Mouse (Mus musculus) intestine, embryonic 16.5 days (tissue): ENCODE measurements around the gene Cep83. TPM values are rescaled to one million over a fixed set of nuclear protein-coding genes. Genes with fewer than 3 reads are reported as not detected.

Experiments
- ATAC-seq: fragments of 200-750 bp; cut with Nextera tagmentation; 2 replicates; pipeline ENCODE4 v1.8.0; 2017; ENCODE audit warnings: moderate TSS enrichment, moderate library complexity
- H3K27ac ChIP-seq: fragments of 300-500 bp; sonication (generic); 2 replicates; pipeline ENCODE4 v1.5.1; 2014; ENCODE audit warnings: mild to moderate bottlenecking, low read length
- H3K27me3 ChIP-seq: fragments of 300-500 bp; sonication (generic); replicated peaks from 2 replicates; pipeline ENCODE4 v1.6.1; 2014; ENCODE audit warnings: low read length, control low read depth, mixed read lengths; ENCODE audit not compliant: control insufficient read depth, insufficient read depth
- H3K36me3 ChIP-seq: fragments of 300-500 bp; sonication (generic); 2 replicates; pipeline ENCODE4 v1.6.1; 2014; ENCODE audit warnings: low read length, control low read depth; ENCODE audit not compliant: control insufficient read depth, insufficient read depth
- H3K4me1 ChIP-seq: fragments of 300-500 bp; sonication (generic); 2 replicates; pipeline ENCODE4 v1.6.1; 2014; ENCODE audit warnings: low read length, control low read depth, mixed read lengths; ENCODE audit not compliant: control insufficient read depth, insufficient read depth
- H3K4me2 ChIP-seq: fragments of 300-500 bp; sonication (generic); 2 replicates; pipeline ENCODE4 v1.6.1; 2014; ENCODE audit warnings: low read depth, low read length, control low read depth
- H3K4me3 ChIP-seq: fragments of 300-500 bp; sonication (generic); 2 replicates; pipeline ENCODE4 v1.5.1; 2014; ENCODE audit warnings: mild to moderate bottlenecking, low read length
- H3K9ac ChIP-seq: fragments of 300-500 bp; sonication (generic); 2 replicates; pipeline ENCODE4 v1.6.1; 2014; ENCODE audit warnings: low read depth, low read length
- H3K9me3 ChIP-seq: fragments of 300-500 bp; sonication (generic); 2 replicates; pipeline ENCODE4 v1.6.1; 2016; ENCODE audit warnings: low read length, control low read depth; ENCODE audit not compliant: control insufficient read depth
- WGBS: fragments of 180-500 bp; shearing (Covaris S2); extraction: QIAGEN DNeasy Blood & Tissue Kit; methylation state at CpG from one replicate; pipeline ENCODE4 v1.1.7; 2014; 5-methylcytosine and 5-hydroxymethylcytosine counted together
- polyA plus RNA-seq: library from polyadenylated mRNA; unstranded; fragments of >200 nt; fragmentation: Nextera tagmentation; extraction: Ambion mirVana; gene quantifications from 2 replicates; pipeline ENCODE4 v1.2.1, GENCODE M21; 2015

Cep83 gene
- polyA plus RNA-seq, 1 experiment from 2014 or later: 10.2 TPM

DNA sequence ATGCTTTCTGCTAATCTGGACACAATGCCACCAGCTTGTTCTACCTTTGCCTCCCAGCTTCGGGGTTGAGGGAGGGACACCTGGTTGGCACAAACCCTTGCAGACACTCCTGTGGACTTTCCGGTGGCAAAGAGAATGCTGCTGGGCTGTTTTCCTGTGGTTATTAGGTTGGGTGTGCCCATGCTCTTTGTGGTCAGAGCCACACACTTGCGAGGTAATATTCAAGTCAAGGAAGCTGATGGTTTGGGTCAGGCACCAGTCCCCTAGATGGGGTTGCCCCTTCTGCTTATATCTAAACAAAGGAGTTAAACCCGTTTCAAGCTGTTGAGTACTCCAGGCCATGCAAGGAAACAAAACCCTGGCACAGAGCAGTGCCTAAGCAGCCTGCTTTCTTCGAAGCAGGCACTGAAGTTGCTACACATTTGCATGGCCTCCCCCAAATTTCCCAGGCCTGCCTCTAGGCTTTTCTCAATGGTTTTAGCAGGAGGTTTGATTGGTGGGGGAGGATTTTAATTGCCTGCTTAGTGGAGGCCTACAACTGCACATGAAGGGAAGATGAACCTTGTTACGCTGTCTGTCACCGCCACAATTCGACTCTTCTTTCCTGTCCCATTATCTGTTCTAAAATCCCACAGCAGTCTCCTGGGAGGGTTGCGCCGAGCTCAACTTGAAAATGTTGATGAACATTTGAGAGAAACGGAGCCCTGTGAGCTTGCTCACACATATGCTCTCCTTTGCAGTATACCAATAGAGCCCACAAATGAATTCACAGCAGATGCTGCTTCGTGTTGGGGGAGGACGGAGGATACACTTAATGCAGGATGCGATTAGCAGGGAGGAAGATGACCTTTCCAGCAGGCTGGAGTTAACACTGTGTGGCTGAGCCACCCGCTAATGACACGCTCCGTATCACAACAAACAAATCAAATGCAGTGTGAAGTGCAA lies 123.7 kb downstream of the Cep83 start:
- 71% methylated on average over 17 of the region's 17 CpGs for WGBS

DNA sequence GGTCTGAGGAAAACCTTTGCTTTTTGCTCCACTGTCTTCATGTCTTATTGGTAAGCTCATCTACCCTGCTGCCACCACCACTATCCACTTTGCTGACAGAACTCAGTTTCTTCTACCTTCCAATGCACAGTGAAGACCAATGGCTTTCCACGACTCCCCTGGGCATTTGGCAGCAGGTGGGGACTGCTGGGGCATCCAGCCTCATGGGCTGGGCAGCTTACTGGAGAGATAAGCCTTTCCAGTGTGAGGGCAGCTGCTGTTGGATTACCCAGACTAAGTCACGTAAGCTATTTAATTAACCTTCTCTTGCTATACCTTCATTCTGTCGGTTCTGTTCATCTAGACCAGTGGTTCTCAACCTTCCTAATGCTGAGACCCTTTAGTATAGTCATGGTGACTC lies 129.7 kb downstream of the Cep83 start:
- Histone ChIP-seq H3K27me3 (no peaks in the 10 kb centered on the region), H3K9me3 (no peaks in the 10 kb centered on the region), H3K27ac (no peak overlapping the region), H3K4me2 (no peak overlapping the region), H3K4me1 (no peaks in the 10 kb centered on the region), H3K4me3 (no peak overlapping the region), H3K9ac (no peak overlapping the region), H3K36me3 (no peaks in the 10 kb centered on the region)
- no peak for ATAC-seq
- 81% methylated on average over 3 of the region's 3 CpGs for WGBS

More for the DNA sequence above, 123.7 kb downstream of the Cep83 start:
- H3K36me3 ChIP-seq: no peaks in the 10 kb centered on the region
- no peak overlapping the region for H3K27ac ChIP-seq
- no peak overlapping the region for H3K9ac ChIP-seq
- H3K4me1 ChIP-seq: peaks cover 6% of the 10 kb centered on the region; the same call in 1 of the 2 replicates
- H3K27me3 ChIP-seq: no peaks in the 10 kb centered on the region
- ATAC-seq: no peak
- H3K4me2 ChIP-seq: no peak overlapping the region
- H3K9me3 ChIP-seq: no peaks in the 10 kb centered on the region
- H3K4me3 ChIP-seq: no peak overlapping the region

DNA sequence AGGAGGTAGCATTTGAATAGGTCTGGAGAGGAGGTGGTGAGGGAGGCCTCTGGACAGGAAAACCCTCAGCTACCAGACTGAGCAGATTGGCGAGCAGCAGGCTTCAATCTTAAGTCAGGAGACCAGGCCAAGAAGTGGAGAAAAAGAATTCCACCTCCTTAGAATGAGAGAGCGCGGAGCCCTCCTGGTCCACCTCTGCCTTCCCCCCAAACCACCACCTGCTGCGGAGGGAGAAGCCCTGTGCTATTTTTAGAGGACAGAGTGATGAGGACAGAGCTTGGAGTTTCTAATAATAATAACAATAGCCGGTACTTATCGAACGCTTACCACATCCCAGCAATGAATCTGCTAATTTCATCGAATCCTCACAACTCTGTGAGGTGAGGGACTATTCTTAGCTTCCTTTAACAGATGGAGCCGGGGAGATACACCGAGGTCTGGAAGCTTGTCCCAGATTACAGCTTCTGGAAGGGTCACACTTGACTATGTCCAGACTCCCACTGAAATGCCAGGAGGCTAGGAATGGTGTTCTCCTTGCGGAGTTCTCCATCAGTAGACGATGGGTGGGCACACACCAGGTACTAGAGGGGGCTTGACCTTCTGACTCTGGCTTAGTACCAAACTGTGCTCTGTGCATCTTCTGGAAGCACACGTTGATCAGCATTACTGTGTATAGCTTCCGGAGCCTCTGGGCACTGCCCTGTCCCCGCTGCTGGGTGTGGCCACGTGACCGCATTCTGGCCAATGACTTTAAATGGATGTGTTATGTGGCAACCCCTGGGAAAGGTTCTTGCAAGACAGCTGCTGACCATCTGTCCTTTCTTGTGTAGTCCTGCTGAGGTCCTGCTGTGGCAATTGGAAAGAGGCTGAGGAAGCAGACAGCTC lies 130.6 kb downstream of the Cep83 start:
- no peaks in the 10 kb centered on the region for H3K9me3 ChIP-seq
- H3K4me2 ChIP-seq: no peak overlapping the region
- no peak for ATAC-seq
- no peaks in the 10 kb centered on the region for H3K4me1 ChIP-seq
- no peaks in the 10 kb centered on the region for H3K27me3 ChIP-seq
- H3K4me3 ChIP-seq: no peak overlapping the region
- H3K27ac ChIP-seq: no peak overlapping the region
- WGBS: 82% methylated on average over 17 of the region's 17 CpGs
- no peak overlapping the region for H3K9ac ChIP-seq
- no peaks in the 10 kb centered on the region for H3K36me3 ChIP-seq

DNA sequence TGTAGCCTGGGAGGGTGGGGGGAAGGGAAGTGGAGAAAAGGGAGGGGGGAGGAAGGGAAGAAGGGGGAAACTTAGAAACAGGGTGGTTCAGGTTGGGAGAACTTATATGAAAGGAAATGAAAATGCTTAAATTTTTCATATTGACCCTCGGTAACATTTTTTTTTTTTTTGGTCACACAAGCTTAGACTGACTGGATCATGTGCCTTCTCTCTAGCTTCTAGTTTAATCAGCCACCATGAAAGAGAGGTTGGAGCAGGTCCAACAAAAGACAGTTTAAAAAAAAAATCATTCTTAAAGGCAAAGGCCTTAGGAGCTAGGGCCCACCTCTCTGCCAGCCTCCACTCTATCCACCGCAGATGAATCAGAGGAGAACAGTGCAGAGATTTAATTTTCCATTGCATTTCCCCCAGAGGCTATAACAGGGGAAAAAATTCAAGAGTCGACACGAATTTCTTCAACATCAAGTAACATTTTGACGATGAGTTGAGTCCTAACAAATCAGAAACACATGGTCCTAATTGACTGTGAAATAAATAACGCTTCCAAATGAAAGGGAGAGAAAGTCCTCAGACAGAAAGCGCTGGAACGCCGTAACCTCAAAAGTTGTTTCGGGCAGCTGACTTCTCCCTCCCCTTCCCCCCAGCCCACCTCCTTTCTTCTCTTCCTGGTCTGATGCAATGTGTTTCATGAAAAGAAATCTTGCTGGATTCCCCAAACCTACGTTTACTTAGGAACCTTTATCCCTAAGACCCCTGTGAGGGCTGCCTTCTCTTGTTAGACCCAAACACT lies 135.7 kb downstream of the Cep83 start:
- H3K4me1 ChIP-seq: peaks cover 2% of the 10 kb centered on the region; the same call in 1 of the 2 replicates
- H3K36me3 ChIP-seq: no peaks in the 10 kb centered on the region
- no peak overlapping the region for H3K27ac ChIP-seq
- H3K9me3 ChIP-seq: no peaks in the 10 kb centered on the region
- H3K4me2 ChIP-seq: no peak overlapping the region
- H3K4me3 ChIP-seq: no peak overlapping the region
- WGBS: 69% methylated on average over 11 of the region's 11 CpGs
- no peak overlapping the region for H3K9ac ChIP-seq
- no peaks in the 10 kb centered on the region for H3K27me3 ChIP-seq
- no peak for ATAC-seq

DNA sequence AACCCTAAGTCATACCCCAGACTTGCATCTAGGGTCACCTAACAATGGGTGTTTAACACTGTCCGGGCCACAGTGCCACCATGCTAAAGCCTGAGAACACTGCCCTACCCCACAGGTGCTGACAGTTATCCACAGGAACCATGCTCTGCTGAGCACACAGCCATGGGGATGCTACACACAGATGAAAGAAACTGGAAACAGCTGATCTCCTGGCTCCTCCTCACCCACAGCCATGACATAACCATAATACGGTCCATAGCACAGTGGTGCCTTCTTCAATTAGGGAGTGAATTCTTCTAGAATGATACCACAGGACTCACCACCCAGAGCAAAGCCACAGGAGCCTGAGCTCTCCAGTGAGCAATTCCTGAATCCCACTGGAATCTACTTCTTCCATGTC lies 137.5 kb downstream of the Cep83 start:
- peaks cover 7% of the 10 kb centered on the region; the same call in 1 of the 2 replicates for H3K4me1 ChIP-seq
- H3K4me2 ChIP-seq: no peak overlapping the region
- no peaks in the 10 kb centered on the region for H3K27me3 ChIP-seq
- H3K9ac ChIP-seq: no peak overlapping the region
- no peak overlapping the region for H3K27ac ChIP-seq
- H3K4me3 ChIP-seq: no peak overlapping the region
- no peaks in the 10 kb centered on the region for H3K9me3 ChIP-seq
- WGBS: 90% methylated on average over 2 of the region's 2 CpGs
- H3K36me3 ChIP-seq: no peaks in the 10 kb centered on the region
- no peak for ATAC-seq

DNA sequence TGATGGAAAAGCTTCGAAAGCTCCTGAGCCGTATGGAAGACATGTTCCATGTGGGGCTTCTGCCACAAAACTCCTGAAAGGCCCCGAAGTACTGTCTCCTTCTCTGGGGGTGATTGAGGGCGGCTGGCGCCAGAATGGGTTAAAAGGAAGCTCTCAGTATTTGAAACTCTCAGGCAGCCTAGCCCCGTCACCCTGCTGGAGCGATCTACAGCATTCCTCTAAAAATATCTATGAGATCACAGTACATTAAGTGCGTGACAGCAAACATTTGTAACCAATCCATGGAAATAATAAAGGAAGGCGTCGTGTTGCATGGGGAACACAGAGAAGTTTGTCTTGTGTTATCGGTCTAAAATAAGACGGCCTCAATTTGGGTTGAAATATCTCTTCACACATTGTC lies 138.0 kb downstream of the Cep83 start:
- Histone ChIP-seq H3K27ac (no peak overlapping the region), H3K4me2 (no peak overlapping the region), H3K4me3 (no peak overlapping the region), H3K36me3 (no peaks in the 10 kb centered on the region), H3K4me1 (peaks cover 7% of the 10 kb centered on the region; the same call in 1 of the 2 replicates), H3K9me3 (no peaks in the 10 kb centered on the region), H3K27me3 (no peaks in the 10 kb centered on the region), H3K9ac (no peak overlapping the region)
- 75% methylated on average over 12 of the region's 12 CpGs for WGBS
- no peak for ATAC-seq

DNA sequence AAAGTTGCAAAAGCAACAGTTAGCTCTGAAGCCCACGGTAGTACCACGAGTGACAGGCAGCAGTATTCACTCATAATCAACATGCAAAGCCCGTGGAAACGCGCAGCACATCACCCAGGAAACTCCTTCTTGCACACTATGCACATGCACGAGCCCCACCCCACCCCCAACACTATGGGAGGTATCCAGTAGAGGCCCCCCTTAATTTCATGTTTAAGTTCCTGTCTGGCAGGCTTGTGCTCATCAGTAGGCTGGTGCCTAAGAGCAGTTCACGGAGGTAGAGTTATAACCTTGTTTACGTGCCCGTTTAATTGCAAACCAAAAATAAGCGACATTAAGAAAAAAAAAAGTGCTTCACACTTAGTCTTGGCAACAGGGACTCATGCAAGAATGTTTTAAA lies 138.9 kb downstream of the Cep83 start:
- no peak for ATAC-seq
- WGBS: 83% methylated on average over 10 of the region's 10 CpGs
- H3K27ac ChIP-seq: no peak overlapping the region

DNA sequence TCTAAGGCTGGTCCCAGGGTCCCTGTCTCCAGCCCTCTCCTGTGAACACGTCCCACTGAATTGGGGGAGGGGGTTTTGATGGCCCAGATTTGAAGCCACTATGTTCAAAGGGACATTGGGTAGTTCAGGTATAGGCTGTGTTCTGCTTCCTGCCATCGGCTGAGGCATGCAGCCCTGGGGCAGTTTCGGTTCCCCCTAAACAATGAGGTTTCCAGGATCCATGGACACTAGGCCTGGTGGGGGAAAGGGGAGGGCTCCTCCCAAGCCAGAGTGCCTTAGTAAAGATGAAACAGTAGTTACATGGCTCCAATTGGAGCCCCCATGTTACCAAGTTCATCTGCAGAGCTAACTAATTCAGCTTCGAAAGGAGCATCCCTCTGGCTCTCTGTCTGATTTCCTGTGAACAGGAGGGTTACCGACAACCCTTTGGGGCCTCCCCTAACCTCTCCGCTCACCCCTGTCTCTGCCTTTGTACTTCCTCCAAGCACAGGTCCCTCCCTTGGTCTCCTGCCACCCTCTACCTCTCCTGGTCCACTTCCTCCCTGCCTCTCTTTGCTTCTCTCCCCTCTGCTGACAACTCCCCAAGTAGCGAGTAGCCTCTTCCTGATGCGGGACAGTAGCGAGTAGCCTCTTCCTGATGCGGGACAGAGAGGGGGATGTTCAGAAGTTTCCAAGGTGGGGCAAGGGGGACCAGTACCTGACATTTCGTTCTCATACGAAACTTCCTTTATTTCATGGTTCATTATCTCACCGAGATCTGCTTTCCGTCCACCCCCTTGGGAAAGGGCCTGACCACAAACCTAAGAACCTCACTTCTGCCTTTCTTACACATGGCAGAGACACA lies 139.7 kb downstream of the Cep83 start:
- WGBS: 89% methylated on average over 14 of the region's 14 CpGs
- H3K9ac ChIP-seq: no peak overlapping the region
- H3K4me1 ChIP-seq: peaks cover 7% of the 10 kb centered on the region; the same call in 1 of the 2 replicates
- no peaks in the 10 kb centered on the region for H3K9me3 ChIP-seq
- no peaks in the 10 kb centered on the region for H3K36me3 ChIP-seq
- no peak for ATAC-seq
- no peak overlapping the region for H3K4me2 ChIP-seq
- H3K27ac ChIP-seq: no peak overlapping the region
- no peak overlapping the region for H3K4me3 ChIP-seq
- no peaks in the 10 kb centered on the region for H3K27me3 ChIP-seq

More for the DNA sequence above, 138.9 kb downstream of the Cep83 start:
- H3K9me3 ChIP-seq: no peaks in the 10 kb centered on the region
- no peaks in the 10 kb centered on the region for H3K36me3 ChIP-seq
- H3K9ac ChIP-seq: no peak overlapping the region
- H3K27me3 ChIP-seq: no peaks in the 10 kb centered on the region
- H3K4me2 ChIP-seq: no peak overlapping the region
- H3K4me1 ChIP-seq: peaks cover 7% of the 10 kb centered on the region; the same call in 1 of the 2 replicates
- H3K4me3 ChIP-seq: no peak overlapping the region
